Comparison of ENCODE assay signal across 21 mouse cellular contexts in the genomic region with DNA sequence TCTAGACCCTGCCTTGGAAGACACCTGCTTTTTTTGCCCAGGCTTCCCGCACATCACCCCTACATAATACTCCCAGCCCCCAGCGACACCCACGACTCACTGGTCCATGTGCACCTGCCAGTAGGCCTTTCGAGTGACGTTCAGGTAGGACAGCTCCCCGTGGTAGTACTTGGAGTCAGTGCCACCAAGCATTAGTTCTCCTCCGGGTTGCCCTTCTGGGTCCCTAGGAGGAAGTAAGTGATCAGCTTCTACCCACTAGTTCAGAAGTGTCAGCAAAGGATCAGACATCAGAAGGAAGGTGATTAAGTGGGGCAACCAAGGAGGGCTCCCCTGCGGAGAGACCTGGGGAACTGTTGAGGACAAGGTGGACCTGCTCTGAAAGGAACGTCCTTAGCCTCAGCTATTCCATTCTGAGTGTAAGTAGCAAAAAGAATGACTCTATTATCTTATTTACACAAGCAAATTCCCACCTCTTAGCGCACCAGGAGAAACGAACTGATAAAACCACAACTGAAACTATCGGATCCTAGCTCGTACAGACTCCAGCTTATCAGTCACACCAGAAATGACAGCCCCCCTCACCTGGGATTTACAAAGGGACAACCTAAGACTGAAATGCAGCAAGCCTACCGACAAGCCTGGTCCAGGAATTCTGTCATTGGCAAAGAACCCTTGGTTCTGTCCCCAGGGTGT. TPM values are rescaled to one million over a fixed set of nuclear protein-coding genes. Genes with fewer than 3 reads are reported as not detected.
DNase-seq lines count a peak whose midpoint lies in the region; ATAC-seq and TF ChIP-seq lines count a peak whose summit lies in the region.
"Had no signal": no experiment of that assay in that cellular context is flagged by ENCODE, and none has a peak within 500 bp of the region (broad histone marks: within the 10 kb centered on the region; RNA-seq: fewer than 3 reads in every experiment).

No protein-coding gene starts in this region.

- WGBS in intestine, embryonic 15.5 days: 72% methylated on average over 14 of the region's 14 CpGs
- 61% methylated on average over 14 of the region's 14 CpGs for WGBS in intestine, postnatal 0 days

- DNase-seq in c-Kit-positive CD71-positive TER-119-positive erythroid progenitor cells, embryonic 14.5 days (ENCODE audit: low spot score): peak; percentile 79
- DNase-seq in liver: peak; percentile 71
- DNase-seq in thymus, postnatal 25 days: no peak
- DNase-seq: cerebellum, adult 11 months; kidney, adult 11 months; kidney, postnatal 25 days; midbrain, embryonic 14.5 days; right cerebral cortex, postnatal 25 days had no signal

- H3K4me3 ChIP-seq in intestine, embryonic 15.5 days (replicated peaks): no peak overlapping the region
- H3K4me3 ChIP-seq in intestine, postnatal 0 days (ENCODE audit: low read depth, low read length): no peak overlapping the region
- H3K4me3 ChIP-seq: embryonic facial prominence, embryonic 15.5 days; limb, embryonic 15.5 days had no signal

- no peaks in the 10 kb centered on the region; the same call in 1 of the 2 replicates for H3K4me1 ChIP-seq in intestine, embryonic 15.5 days (replicated peaks)
- H3K4me1 ChIP-seq in intestine, postnatal 0 days (replicated peaks; ENCODE audit: control insufficient read depth, insufficient read depth, low read length): no peaks in the 10 kb centered on the region

- H3K27me3 ChIP-seq in intestine, embryonic 15.5 days (replicated peaks): peaks cover 3% of the 10 kb centered on the region
- peaks cover 9% of the 10 kb centered on the region for H3K27me3 ChIP-seq in intestine, postnatal 0 days (replicated peaks; ENCODE audit: control insufficient read depth, insufficient read depth, low read length)

- H3K36me3 ChIP-seq in intestine, embryonic 15.5 days: peaks cover 48% of the 10 kb centered on the region
- peaks cover 68% of the 10 kb centered on the region for H3K36me3 ChIP-seq in intestine, postnatal 0 days (ENCODE audit: control insufficient read depth, insufficient read depth)

- no peak overlapping the region for H3K27ac ChIP-seq in intestine, embryonic 15.5 days
- H3K27ac ChIP-seq in intestine, postnatal 0 days (ENCODE audit: low read depth, low read length): no peak overlapping the region
- H3K27ac ChIP-seq: embryonic facial prominence, embryonic 15.5 days; limb, embryonic 15.5 days had no signal

- no peak for TF ChIP-seq CTCF in intestine, postnatal 0 days (IDR thresholded peaks at IDR 0.05; ENCODE audit: low read depth)

- H3K9ac ChIP-seq in intestine, embryonic 15.5 days: no peak overlapping the region
- no peak overlapping the region for H3K9ac ChIP-seq in intestine, postnatal 0 days (ENCODE audit: low read depth, low read length)
- H3K9ac ChIP-seq: embryonic facial prominence, embryonic 15.5 days; limb, embryonic 15.5 days had no signal

- no peak overlapping the region for H3K4me2 ChIP-seq in intestine, embryonic 15.5 days (replicated peaks)
- H3K4me2 ChIP-seq in intestine, postnatal 0 days (replicated peaks; ENCODE audit: low read depth): no peak overlapping the region
- H3K4me2 ChIP-seq: embryonic facial prominence, embryonic 15.5 days; limb, embryonic 15.5 days had no signal

- H3K9me3 ChIP-seq in intestine, embryonic 15.5 days: no peaks in the 10 kb centered on the region
- H3K9me3 ChIP-seq in intestine, postnatal 0 days (ENCODE audit: control insufficient read depth): no peaks in the 10 kb centered on the region
- H3K9me3 ChIP-seq: embryonic facial prominence, embryonic 15.5 days; limb, embryonic 15.5 days had no signal

- ATAC-seq in intestine, embryonic 15.5 days: peak; percentile 18; the same call in 1 of the 2 replicates
- ATAC-seq in intestine, postnatal 0 days: no peak
- ATAC-seq in megakaryocyte-erythroid progenitor cell, adult 5-6 weeks (replicated peaks; ENCODE audit: low FRiP score, low TSS enrichment, poor library complexity, severe bottlenecking): peak; percentile 60
- no peak for ATAC-seq in granulocyte monocyte progenitor cell, adult 5-6 weeks (replicated peaks; ENCODE audit: poor library complexity, severe bottlenecking)
- ATAC-seq: activated CD4-positive, CD25-positive, alpha-beta regulatory T cell, adult 4 months; CD4-positive, CD25-positive, alpha-beta regulatory T cell, adult 4 months; forebrain, embryonic 14.5 days had no signal

RNA-seq across cellular contexts. Expression of gene Ifitm10, which starts 3.8 kb away (rescaled TPM):
- 1.9 and 2.0 TPM in 2 replicates for polyA plus RNA-seq in intestine, embryonic 15.5 days (2015; fragmentation: Nextera tagmentation; extraction: Ambion mirVana)
- polyA plus RNA-seq in intestine, postnatal 0 days (2015; fragmentation: Nextera tagmentation; extraction: Ambion mirVana): 1.5 and 1.6 TPM in 2 replicates
- total RNA-seq in megakaryocyte-erythroid progenitor cell, adult 5-6 weeks (2014; fragmentation: Nextera tagmentation): 2.3 TPM in 1 of 2 replicates, not detected in the other
- not detected in 2 replicates for total RNA-seq in megakaryocyte-erythroid progenitor cell, adult 5-6 weeks (2017)
- 1.5 TPM in 1 of 2 replicates, not detected in the other for total RNA-seq in granulocyte monocyte progenitor cell, adult 5-6 weeks (2014; fragmentation: Nextera tagmentation)
- total RNA-seq in granulocyte monocyte progenitor cell, adult 5-6 weeks (2017): not detected in 2 replicates
- total RNA-seq: hematopoietic stem cell, adult 5-6 weeks had no signal
- polyA plus RNA-seq: neural tube, embryonic 11.5 days had no signal

RNA-seq across cellular contexts. Expression of gene Gm49369, which starts 5.1 kb away (rescaled TPM):
- polyA plus RNA-seq in intestine, embryonic 15.5 days (2015; fragmentation: Nextera tagmentation; extraction: Ambion mirVana): 1.2 and 1.9 TPM in 2 replicates
- polyA plus RNA-seq in intestine, postnatal 0 days (2015; fragmentation: Nextera tagmentation; extraction: Ambion mirVana): not detected in 2 replicates
- total RNA-seq in megakaryocyte-erythroid progenitor cell, adult 5-6 weeks (2014; fragmentation: Nextera tagmentation): not detected in 2 replicates
- 32.8 TPM in 1 of 2 replicates, not detected in the other for total RNA-seq in megakaryocyte-erythroid progenitor cell, adult 5-6 weeks (2017)
- not detected in 2 replicates for total RNA-seq in granulocyte monocyte progenitor cell, adult 5-6 weeks (2014; fragmentation: Nextera tagmentation)
- 38.0 and 63.2 TPM in 2 replicates for total RNA-seq in granulocyte monocyte progenitor cell, adult 5-6 weeks (2017)
- polyA plus RNA-seq: activated CD4-positive, CD25-positive, alpha-beta regulatory T cell, adult 4 months; CD4-positive, CD25-positive, alpha-beta regulatory T cell, adult 4 months; embryonic facial prominence, embryonic 15.5 days; forebrain, embryonic 14.5 days; limb, embryonic 15.5 days; neural tube, embryonic 11.5 days had no signal

RNA-seq across cellular contexts. Expression of gene Ctsd, which starts 10.5 kb away (rescaled TPM):
- 282 and 329 TPM in 2 replicates for polyA plus RNA-seq in intestine, embryonic 15.5 days (2015; fragmentation: Nextera tagmentation; extraction: Ambion mirVana)
- polyA plus RNA-seq in intestine, postnatal 0 days (2015; fragmentation: Nextera tagmentation; extraction: Ambion mirVana): 479 and 496 TPM in 2 replicates
- total RNA-seq in megakaryocyte-erythroid progenitor cell, adult 5-6 weeks (2014; fragmentation: Nextera tagmentation): 129 and 174 TPM in 2 replicates
- 136 and 174 TPM in 2 replicates for total RNA-seq in megakaryocyte-erythroid progenitor cell, adult 5-6 weeks (2017)
- total RNA-seq in granulocyte monocyte progenitor cell, adult 5-6 weeks (2014; fragmentation: Nextera tagmentation): 152 and 191 TPM in 2 replicates
- 128 and 144 TPM in 2 replicates for total RNA-seq in granulocyte monocyte progenitor cell, adult 5-6 weeks (2017)

RNA-seq across cellular contexts. Expression of gene Syt8, which starts 57.3 kb away (rescaled TPM):
- 5.4 and 5.6 TPM in 2 replicates for polyA plus RNA-seq in intestine, embryonic 15.5 days (2015; fragmentation: Nextera tagmentation; extraction: Ambion mirVana)
- 0.60 and 1.3 TPM in 2 replicates for polyA plus RNA-seq in intestine, postnatal 0 days (2015; fragmentation: Nextera tagmentation; extraction: Ambion mirVana)
- total RNA-seq in megakaryocyte-erythroid progenitor cell, adult 5-6 weeks (2014; fragmentation: Nextera tagmentation): 2.0 TPM in 1 of 2 replicates, not detected in the other
- not detected in 2 replicates for total RNA-seq in megakaryocyte-erythroid progenitor cell, adult 5-6 weeks (2017)
- total RNA-seq in granulocyte monocyte progenitor cell, adult 5-6 weeks (2014; fragmentation: Nextera tagmentation): not detected in 2 replicates
- not detected in 2 replicates for total RNA-seq in granulocyte monocyte progenitor cell, adult 5-6 weeks (2017)
- total RNA-seq: adrenal gland, postnatal 4 days; hematopoietic stem cell, adult 5-6 weeks; layer of hippocampus, postnatal 10 days had no signal
- polyA plus RNA-seq: activated CD4-positive, CD25-positive, alpha-beta regulatory T cell, adult 4 months; CD4-positive, CD25-positive, alpha-beta regulatory T cell, adult 4 months; forebrain, embryonic 14.5 days; midbrain, embryonic 14.5 days; neural tube, embryonic 11.5 days had no signal

Comparison
In these comparisons a context has a peak if more than half of its experiments do, and no peak if none do; other contexts are left out.
1. ATAC-seq: peak in intestine, embryonic 15.5 days (single experiment) and megakaryocyte-erythroid progenitor cell, adult 5-6 weeks (single experiment); none in intestine, postnatal 0 days (single experiment) and granulocyte monocyte progenitor cell, adult 5-6 weeks (single experiment).